Mouse (Mus musculus): ENCODE measurements around the gene Osbpl10. TPM values are rescaled to one million over a fixed set of nuclear protein-coding genes. Genes with fewer than 3 reads are reported as not detected.

The Osbpl10 gene
- polyA plus RNA-seq, 1 experiment from 2014 or later: 0.90 TPM

DNA sequence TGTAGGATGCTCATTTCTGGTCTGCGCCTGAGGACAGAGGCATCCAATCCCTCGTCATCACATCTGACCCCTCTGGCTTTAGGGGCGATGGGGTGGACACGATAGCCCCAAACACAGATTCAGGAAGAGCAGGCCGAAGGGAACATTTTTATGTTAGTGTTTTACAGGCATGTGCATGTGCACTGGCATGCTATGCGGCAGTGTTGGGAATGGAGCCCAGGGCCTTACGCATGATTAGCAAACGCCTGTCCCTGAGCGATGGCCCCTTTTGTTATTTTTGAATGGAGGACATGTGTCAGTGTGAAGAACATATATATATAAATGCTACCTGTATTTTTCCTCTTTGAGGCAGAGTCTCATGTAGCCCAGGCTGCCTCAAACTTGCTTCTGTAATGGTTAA lies 60.3 kb downstream of the Osbpl10 start:
- H3K4me1 ChIP-seq (ENCODE audit: control insufficient read depth, insufficient read depth, low read length): no peaks in the 10 kb centered on the region; the same call in 1 of the 2 replicates
- H3K9me3 ChIP-seq (replicated peaks; ENCODE audit: control insufficient read depth, low read length): no peaks in the 10 kb centered on the region
- H3K4me3 ChIP-seq (ENCODE audit: low read depth, low read length): no peak overlapping the region
- DNase-seq (ENCODE audit: low spot score): no peak
- ATAC-seq (replicated peaks; ENCODE audit: insufficient number of reproducible peaks, low FRiP score, low TSS enrichment, low read depth): no peak
- no peaks in the 10 kb centered on the region for H3K36me3 ChIP-seq (replicated peaks; ENCODE audit: control insufficient read depth, insufficient read depth, low read depth, low read length)
- H3K27ac ChIP-seq (replicated peaks; ENCODE audit: low read depth, low read length): no peak overlapping the region
- H3K27me3 ChIP-seq (ENCODE audit: control insufficient read depth, insufficient read depth, low read length): no peaks in the 10 kb centered on the region
- H3K9ac ChIP-seq (replicated peaks; ENCODE audit: low read length): no peak overlapping the region
- no peak overlapping the region for H3K4me2 ChIP-seq (ENCODE audit: low read depth, low read length)
- WGBS: 81% methylated on average over 9 of the region's 9 CpGs

DNA sequence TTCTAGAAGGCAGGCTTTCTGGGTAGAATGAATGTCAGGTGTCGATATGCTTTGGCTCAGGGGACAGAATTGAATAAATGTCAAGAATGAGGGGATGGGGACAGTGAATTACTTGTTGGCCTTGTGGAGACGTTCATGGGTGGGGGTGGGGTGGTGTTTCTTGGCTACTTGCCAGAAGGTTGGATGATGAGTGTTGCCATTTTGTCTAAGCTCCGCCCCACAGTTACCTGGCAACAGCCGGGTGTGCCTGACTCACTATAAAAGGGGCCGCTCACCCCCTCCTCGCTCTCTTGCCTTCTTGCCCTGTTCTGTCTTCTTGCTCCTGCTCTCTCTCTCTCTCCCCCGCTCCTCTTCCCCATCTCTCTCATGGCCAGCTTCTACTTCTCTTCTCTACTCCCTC lies 60.9 kb downstream of the Osbpl10 start:
- H3K4me1 ChIP-seq (ENCODE audit: control insufficient read depth, insufficient read depth, low read length): no peaks in the 10 kb centered on the region; the same call in 1 of the 2 replicates
- WGBS: 71% methylated on average over 7 of the region's 7 CpGs
- H3K4me2 ChIP-seq (ENCODE audit: low read depth, low read length): no peak overlapping the region
- no peak overlapping the region for H3K4me3 ChIP-seq (ENCODE audit: low read depth, low read length)
- no peaks in the 10 kb centered on the region for H3K27me3 ChIP-seq (ENCODE audit: control insufficient read depth, insufficient read depth, low read length)
- DNase-seq (ENCODE audit: low spot score) (peak; percentile 20), ATAC-seq (replicated peaks; ENCODE audit: insufficient number of reproducible peaks, low FRiP score, low TSS enrichment, low read depth) (0 out of 2 replicates have a peak, but pooled peaks have one; percentile 32)
- H3K9ac ChIP-seq (replicated peaks; ENCODE audit: low read length): no peak overlapping the region
- no peak overlapping the region for H3K27ac ChIP-seq (replicated peaks; ENCODE audit: low read depth, low read length)
- H3K36me3 ChIP-seq (replicated peaks; ENCODE audit: control insufficient read depth, insufficient read depth, low read depth, low read length): no peaks in the 10 kb centered on the region
- no peaks in the 10 kb centered on the region for H3K9me3 ChIP-seq (replicated peaks; ENCODE audit: control insufficient read depth, low read length)

DNA sequence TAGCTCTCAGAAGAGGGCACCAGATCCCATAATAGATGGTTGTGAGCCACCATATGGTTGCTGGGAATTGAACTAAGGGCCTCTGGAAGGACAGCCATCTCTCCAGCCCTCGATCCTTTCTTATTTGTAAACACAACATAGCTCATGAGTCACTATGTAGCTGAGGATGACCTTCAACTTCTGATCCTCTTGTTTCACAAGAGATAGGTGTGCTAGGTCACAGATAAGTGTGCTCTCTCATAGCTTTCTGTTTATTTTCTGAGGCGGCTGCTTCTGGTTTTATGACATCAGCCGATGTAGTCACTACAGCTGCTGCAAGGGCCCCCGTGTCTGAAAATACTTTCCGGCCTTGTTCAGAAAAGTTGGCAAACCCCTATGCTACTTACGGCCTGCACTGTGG lies 64.2 kb downstream of the Osbpl10 start:
- Histone ChIP-seq H3K27ac (replicated peaks; ENCODE audit: low read depth, low read length) (no peak overlapping the region), H3K9me3 (replicated peaks; ENCODE audit: control insufficient read depth, low read length) (no peaks in the 10 kb centered on the region), H3K4me3 (ENCODE audit: low read depth, low read length) (no peak overlapping the region), H3K27me3 (ENCODE audit: control insufficient read depth, insufficient read depth, low read length) (no peaks in the 10 kb centered on the region), H3K4me1 (ENCODE audit: control insufficient read depth, insufficient read depth, low read length) (peaks cover 2% of the 10 kb centered on the region), H3K9ac (replicated peaks; ENCODE audit: low read length) (no peak overlapping the region), H3K4me2 (ENCODE audit: low read depth, low read length) (no peak overlapping the region), H3K36me3 (replicated peaks; ENCODE audit: control insufficient read depth, insufficient read depth, low read depth, low read length) (no peaks in the 10 kb centered on the region)
- WGBS: 96% methylated on average over 6 of the region's 6 CpGs
- DNase-seq (ENCODE audit: low spot score): no peak
- ATAC-seq (replicated peaks; ENCODE audit: insufficient number of reproducible peaks, low FRiP score, low TSS enrichment, low read depth): no peak

DNA sequence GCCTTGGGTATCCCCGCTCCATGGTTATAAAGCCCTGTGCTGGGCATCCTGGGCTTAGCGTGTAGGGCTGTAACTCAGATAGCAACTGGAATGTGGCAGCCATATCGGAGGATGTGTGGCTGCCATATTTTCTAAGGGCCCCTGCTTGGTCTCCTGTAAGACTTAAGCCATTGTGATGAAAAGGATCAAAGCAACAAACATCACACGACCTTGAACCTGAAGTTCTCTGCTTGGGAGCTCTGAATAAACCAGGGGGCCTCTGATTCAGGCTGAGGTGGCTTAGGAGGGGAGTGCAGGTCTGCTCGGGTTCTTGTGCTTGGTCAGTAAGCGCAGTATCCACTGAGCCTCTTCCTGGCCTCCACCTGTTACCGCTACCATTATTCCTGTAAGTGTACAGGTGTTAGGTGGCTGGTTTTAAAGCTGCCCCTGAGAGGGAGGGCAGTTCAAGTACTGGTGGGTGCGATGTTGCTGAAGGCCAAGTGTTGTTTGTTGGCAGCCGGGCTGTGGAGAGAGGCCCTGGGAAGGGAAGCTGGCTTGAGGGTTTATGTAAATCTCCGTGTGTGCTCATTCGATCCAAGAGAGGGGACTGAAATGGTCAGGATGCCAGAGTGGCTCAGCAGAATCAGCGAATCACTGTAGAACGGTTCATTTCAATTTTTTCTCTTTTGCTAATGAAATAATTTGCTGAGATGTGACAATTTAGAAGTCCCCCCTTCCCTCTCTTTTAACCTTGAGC lies 64.8 kb downstream of the Osbpl10 start:
- DNase-seq (ENCODE audit: low spot score): no peak
- no peak for ATAC-seq (replicated peaks; ENCODE audit: insufficient number of reproducible peaks, low FRiP score, low TSS enrichment, low read depth)
- Histone ChIP-seq H3K27me3 (ENCODE audit: control insufficient read depth, insufficient read depth, low read length) (no peaks in the 10 kb centered on the region), H3K36me3 (replicated peaks; ENCODE audit: control insufficient read depth, insufficient read depth, low read depth, low read length) (no peaks in the 10 kb centered on the region), H3K9ac (replicated peaks; ENCODE audit: low read length) (no peak overlapping the region), H3K4me1 (ENCODE audit: control insufficient read depth, insufficient read depth, low read length) (peaks cover 2% of the 10 kb centered on the region), H3K4me2 (ENCODE audit: low read depth, low read length) (no peak overlapping the region), H3K4me3 (ENCODE audit: low read depth, low read length) (no peak overlapping the region), H3K27ac (replicated peaks; ENCODE audit: low read depth, low read length) (no peak overlapping the region), H3K9me3 (replicated peaks; ENCODE audit: control insufficient read depth, low read length) (no peaks in the 10 kb centered on the region)
- WGBS: 87% methylated on average over 13 of the region's 13 CpGs

DNA sequence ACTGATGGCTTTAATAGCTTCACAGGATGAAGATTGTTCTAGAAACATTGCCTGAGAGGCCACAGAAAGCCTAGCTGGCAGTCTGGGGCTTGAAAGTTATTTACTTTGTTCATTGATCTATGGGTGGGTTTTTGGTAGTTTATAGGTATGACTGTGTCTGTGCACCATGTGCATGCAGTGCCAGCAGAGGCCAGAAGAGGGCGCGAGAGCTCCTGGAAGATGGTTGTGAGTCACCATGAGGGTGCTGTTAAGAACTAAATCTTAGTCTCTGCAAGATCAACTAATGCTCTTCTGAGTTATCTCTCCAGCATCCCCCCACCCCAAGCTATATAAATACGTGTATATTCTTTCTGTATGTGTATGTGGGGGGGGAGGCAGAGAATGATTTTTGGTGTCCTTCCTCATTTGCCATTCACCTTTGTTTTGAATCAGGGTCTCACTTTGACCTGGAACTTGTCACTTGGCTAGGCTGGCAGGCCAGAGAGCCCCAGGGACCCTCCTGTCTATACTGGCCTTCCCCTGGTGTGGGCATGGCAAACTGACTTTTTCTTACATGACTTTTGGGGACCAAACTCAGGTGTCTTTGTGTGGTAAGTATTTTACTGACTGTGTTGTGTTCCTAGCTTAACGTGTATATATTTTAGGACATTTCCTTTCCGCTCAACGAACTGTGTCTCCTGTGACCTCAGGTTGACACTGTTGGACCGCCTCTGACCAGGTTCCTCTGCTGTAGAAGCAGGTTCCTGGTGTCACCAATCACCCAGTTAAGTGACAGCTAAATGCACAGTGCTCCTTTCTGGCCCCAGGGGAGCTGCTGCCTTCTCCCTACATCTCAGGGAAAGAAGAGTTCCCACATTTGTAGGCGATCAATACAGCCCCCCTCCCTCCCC lies 65.8 kb downstream of the Osbpl10 start:
- H3K4me2 ChIP-seq (ENCODE audit: low read depth, low read length): no peak overlapping the region
- no peak for ATAC-seq (replicated peaks; ENCODE audit: insufficient number of reproducible peaks, low FRiP score, low TSS enrichment, low read depth)
- no peaks in the 10 kb centered on the region for H3K27me3 ChIP-seq (ENCODE audit: control insufficient read depth, insufficient read depth, low read length)
- DNase-seq (ENCODE audit: low spot score): no peak
- H3K9me3 ChIP-seq (replicated peaks; ENCODE audit: control insufficient read depth, low read length): no peaks in the 10 kb centered on the region
- H3K36me3 ChIP-seq (replicated peaks; ENCODE audit: control insufficient read depth, insufficient read depth, low read depth, low read length): no peaks in the 10 kb centered on the region
- peaks cover 2% of the 10 kb centered on the region; the same call in 1 of the 2 replicates for H3K4me1 ChIP-seq (ENCODE audit: control insufficient read depth, insufficient read depth, low read length)
- H3K4me3 ChIP-seq (ENCODE audit: low read depth, low read length): no peak overlapping the region
- no peak overlapping the region for H3K9ac ChIP-seq (replicated peaks; ENCODE audit: low read length)
- 80% methylated on average over 8 of the region's 8 CpGs for WGBS
- no peak overlapping the region for H3K27ac ChIP-seq (replicated peaks; ENCODE audit: low read depth, low read length)

DNA sequence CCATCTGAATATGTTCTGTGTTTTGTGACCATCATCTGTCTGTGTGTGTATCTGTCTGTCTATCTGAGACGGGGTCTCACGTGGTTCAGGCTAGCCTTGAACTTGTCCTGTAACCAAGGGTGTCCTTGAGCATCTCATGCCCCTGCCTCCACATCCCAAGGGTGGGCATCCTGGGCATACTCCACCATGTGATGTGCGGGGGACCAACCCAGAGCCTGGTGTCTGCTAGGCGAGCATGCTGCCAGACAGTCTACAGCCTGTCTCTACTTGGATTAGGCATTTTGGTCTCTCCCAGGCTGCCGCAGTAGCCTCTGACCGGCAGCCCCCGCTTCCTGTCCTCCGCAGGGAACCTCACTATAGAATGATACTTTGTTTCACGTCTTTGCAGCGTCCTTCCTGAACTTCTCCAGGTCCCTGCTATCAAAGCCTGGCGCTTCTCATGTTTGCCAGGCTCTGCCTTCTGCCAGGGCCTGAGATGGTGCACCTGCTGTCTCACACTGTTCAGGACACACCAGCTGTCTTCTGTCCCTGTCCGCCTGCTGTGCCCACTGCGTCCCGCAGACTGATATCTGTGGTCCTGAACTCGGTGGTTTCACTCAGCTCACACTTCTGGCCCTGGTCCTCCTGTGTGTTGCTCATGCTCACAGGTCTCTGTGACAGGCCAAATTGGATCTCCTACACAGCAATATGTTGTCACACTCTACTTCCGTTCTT lies 66.9 kb downstream of the Osbpl10 start:
- 67% methylated on average over 16 of the region's 16 CpGs for WGBS
- no peak overlapping the region for H3K27ac ChIP-seq (replicated peaks; ENCODE audit: low read depth, low read length)
- no peak overlapping the region for H3K4me3 ChIP-seq (ENCODE audit: low read depth, low read length)

DNA sequence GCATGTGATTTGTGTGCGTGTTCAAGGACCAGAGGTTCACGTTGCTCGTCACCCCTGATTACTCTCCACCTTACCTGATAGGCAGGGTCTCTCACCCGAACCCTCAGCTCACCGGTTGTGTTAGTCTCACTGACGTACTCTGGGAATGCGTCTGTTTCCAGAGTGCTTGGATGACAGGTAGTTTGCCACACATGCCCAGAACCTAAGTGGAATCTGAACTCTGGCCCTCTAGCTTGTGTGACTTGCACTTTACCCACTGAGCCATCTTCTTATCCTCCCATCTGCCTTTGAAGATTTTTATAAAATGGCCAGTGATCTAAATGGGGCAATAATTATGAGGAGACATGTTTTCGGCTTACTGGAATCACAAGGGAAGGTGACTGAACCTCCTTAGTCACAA lies 68.3 kb downstream of the Osbpl10 start:
- 82% methylated on average over 8 of the region's 8 CpGs for WGBS
- H3K9ac ChIP-seq (replicated peaks; ENCODE audit: low read length): no peak overlapping the region
- H3K27ac ChIP-seq (replicated peaks; ENCODE audit: low read depth, low read length): no peak overlapping the region
- H3K4me2 ChIP-seq (ENCODE audit: low read depth, low read length): no peak overlapping the region
- no peak for ATAC-seq (replicated peaks; ENCODE audit: insufficient number of reproducible peaks, low FRiP score, low TSS enrichment, low read depth)
- H3K27me3 ChIP-seq (ENCODE audit: control insufficient read depth, insufficient read depth, low read length): no peaks in the 10 kb centered on the region
- peaks cover 2% of the 10 kb centered on the region; the same call in 1 of the 2 replicates for H3K4me1 ChIP-seq (ENCODE audit: control insufficient read depth, insufficient read depth, low read length)
- no peak for DNase-seq (ENCODE audit: low spot score)
- H3K4me3 ChIP-seq (ENCODE audit: low read depth, low read length): no peak overlapping the region
- no peaks in the 10 kb centered on the region for H3K9me3 ChIP-seq (replicated peaks; ENCODE audit: control insufficient read depth, low read length)
- H3K36me3 ChIP-seq (replicated peaks; ENCODE audit: control insufficient read depth, insufficient read depth, low read depth, low read length): no peaks in the 10 kb centered on the region

More for the DNA sequence above, 66.9 kb downstream of the Osbpl10 start:
- ATAC-seq (replicated peaks; ENCODE audit: insufficient number of reproducible peaks, low FRiP score, low TSS enrichment, low read depth): no peak
- Histone ChIP-seq H3K9ac (replicated peaks; ENCODE audit: low read length) (no peak overlapping the region), H3K36me3 (replicated peaks; ENCODE audit: control insufficient read depth, insufficient read depth, low read depth, low read length) (no peaks in the 10 kb centered on the region), H3K4me1 (ENCODE audit: control insufficient read depth, insufficient read depth, low read length) (peaks cover 2% of the 10 kb centered on the region; the same call in 1 of the 2 replicates), H3K4me2 (ENCODE audit: low read depth, low read length) (no peak overlapping the region), H3K9me3 (replicated peaks; ENCODE audit: control insufficient read depth, low read length) (no peaks in the 10 kb centered on the region), H3K27me3 (ENCODE audit: control insufficient read depth, insufficient read depth, low read length) (no peaks in the 10 kb centered on the region)
- DNase-seq (ENCODE audit: low spot score): no peak

Data from embryonic facial prominence, embryonic 11.5 days (tissue).